Mouse (Mus musculus) ES-E14 (cell line): Measurements from ENCODE around the gene Rnf185. TPM values are rescaled to one million over a fixed set of nuclear protein-coding genes. Genes with fewer than 3 reads are reported as not detected.

ENCODE experiments used
- DNase-seq: peaks from one replicate; pipeline ENCODE4 v3.0.0-alpha.2; 2013; ENCODE audit warnings: low read depth, low spot score
- H3K27ac ChIP-seq: 2 replicates; pipeline ENCODE4 v1.5.1; 2012; ENCODE audit warnings: low read depth, mild to moderate bottlenecking, low read length, moderate library complexity, mixed read lengths; ENCODE audit not compliant: poor library complexity, insufficient read depth, severe bottlenecking
- H3K36me3 ChIP-seq: 2 replicates; pipeline ENCODE4 v1.6.1; 2012; ENCODE audit warnings: mild to moderate bottlenecking, low read length, moderate library complexity, mixed read lengths; ENCODE audit not compliant: control insufficient read depth, poor library complexity, insufficient read depth, severe bottlenecking
- H3K4me1 ChIP-seq, 2 experiments: fragments of 150-350 bp in 1 of 2; sonication (generic) in 1 of 2; 2 replicates each; pipeline ENCODE4 v1.6.1; 2012; ENCODE audit warnings: low read length in 2 of 2, mild to moderate bottlenecking in 1 of 2, mixed read lengths in 1 of 2; ENCODE audit not compliant: control insufficient read depth in 2 of 2, insufficient read depth in 2 of 2, poor library complexity in 1 of 2
- H3K4me3 ChIP-seq, 2 experiments: fragments of 150-350 bp in 1 of 2; sonication (generic) in 1 of 2; 2 replicates each; pipeline ENCODE4 v1.5.1; 2012; ENCODE audit warnings: low read length in 2 of 2, low read depth in 1 of 2, mild to moderate bottlenecking in 1 of 2, mixed read lengths in 1 of 2; ENCODE audit not compliant: insufficient read depth in 1 of 2, poor library complexity in 1 of 2, severe bottlenecking in 1 of 2
- H3K9ac ChIP-seq: 2 replicates; pipeline ENCODE4 v1.6.1; 2012; ENCODE audit warnings: low read depth, mild to moderate bottlenecking, low read length, mixed read lengths; ENCODE audit not compliant: poor library complexity, insufficient read depth, severe bottlenecking
- H3K9me3 ChIP-seq: fragments of 150-350 bp; sonication (generic); 2 replicates; pipeline ENCODE4 v1.6.1; 2012; ENCODE audit warnings: low read depth, mild to moderate bottlenecking, low read length; ENCODE audit not compliant: control insufficient read depth, insufficient read depth
- CHD2 ChIP-seq: IDR thresholded peaks from 2 replicates; pipeline ENCODE4 v1.6.1; 2014; ENCODE audit warnings: mild to moderate bottlenecking, low read depth, low read length, inconsistent platforms
- HCFC1 ChIP-seq: IDR thresholded peaks from 2 replicates; pipeline ENCODE4 v1.6.1; 2012; ENCODE audit warnings: low read length, inconsistent platforms, borderline replicate concordance; ENCODE audit not compliant: insufficient read depth
- MAFK ChIP-seq: IDR thresholded peaks from 2 replicates; pipeline ENCODE4 v1.6.1; 2014; ENCODE audit warnings: mild to moderate bottlenecking, low read depth, low read length, inconsistent platforms; ENCODE audit not compliant: insufficient read depth
- ZC3H11A ChIP-seq: IDR thresholded peaks from 2 replicates; pipeline ENCODE4 v1.6.1; 2012; ENCODE audit warnings: low read depth, mild to moderate bottlenecking, inconsistent platforms, low read length, borderline replicate concordance
- ZNF384 ChIP-seq: IDR thresholded peaks from 2 replicates; pipeline ENCODE4 v1.6.1; 2012; ENCODE audit warnings: low read depth, low read length, inconsistent platforms
- in situ Hi-C, 2 experiments: fragments of 600-800 bp; cut with MboI; formaldehyde crosslinking; loops; one replicate each; pipeline ENCODE4 v1.15.1; 2025; ENCODE audit warnings: low sequenced_read_pairs in 2 of 2, inconsistent platforms in 1 of 2; ENCODE audit not compliant: unreplicated experiment in 2 of 2
- total RNA-seq: library from RNA; depleted of rRNA; stranded (reverse); fragments of 300-350 nt; gene quantifications from 2 replicates; pipeline ENCODE4 v1.2.3, GENCODE M21; 2012

The Rnf185 gene
- total RNA-seq, 1 experiment: 15.5 TPM

DNA sequence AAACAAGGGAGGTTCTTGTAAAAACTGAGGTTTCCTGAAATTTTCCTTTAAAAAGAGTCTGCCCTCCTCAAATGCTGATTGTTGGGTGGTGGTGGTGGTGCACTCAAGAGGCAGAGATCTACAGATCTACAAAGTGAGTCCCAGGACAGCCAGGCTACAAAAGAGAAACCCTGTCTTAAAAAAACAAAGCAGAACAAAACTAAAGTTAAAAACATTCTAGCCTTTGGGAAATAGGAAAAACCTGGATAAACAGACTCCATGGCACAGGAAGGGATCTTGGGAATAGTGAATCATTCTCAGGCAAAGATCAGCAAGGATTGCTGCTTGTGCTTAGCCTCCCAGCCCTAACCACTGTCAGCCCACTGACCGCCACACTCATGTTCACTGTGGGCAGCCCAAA is 10.7 kb upstream of the Rnf185 start:
- Histone ChIP-seq H3K27ac (no peak overlapping the region), H3K4me1 (peaks cover 3% of the 10 kb centered on the region in 2 experiments; a peak in 1 of 4 replicates), H3K36me3 (no peaks in the 10 kb centered on the region), H3K9ac (no peak overlapping the region), H3K9me3 (no peaks in the 10 kb centered on the region), H3K4me3 (no peak overlapping the region)
- DNase-seq: no peak
- TF ChIP-seq HCFC1 (no peak), ZNF384 (no peak), ZC3H11A (no peak), MAFK (no peak), CHD2 (no peak)
- in situ Hi-C loops: no loop called here

GRCm38 (mm10) chr11:3459105-3459468 is 6.9 kb upstream of the Rnf185 start:
- TF ChIP-seq ZNF384: no peak
- no peak for TF ChIP-seq CHD2
- TF ChIP-seq MAFK: no peak
- no peak for TF ChIP-seq HCFC1
- TF ChIP-seq ZC3H11A: no peak
- no peak overlapping the region for H3K4me3 ChIP-seq
- no peak overlapping the region for H3K27ac ChIP-seq
- H3K4me1 ChIP-seq: peaks cover 3 to 5% of the 10 kb centered on the region in 2 experiments; a peak in 1 of 4 replicates
- no peaks in the 10 kb centered on the region for H3K36me3 ChIP-seq
- DNase-seq: no peak
- in situ Hi-C loops: no loop called here
- no peak overlapping the region for H3K9ac ChIP-seq
- no peaks in the 10 kb centered on the region for H3K9me3 ChIP-seq

DNA sequence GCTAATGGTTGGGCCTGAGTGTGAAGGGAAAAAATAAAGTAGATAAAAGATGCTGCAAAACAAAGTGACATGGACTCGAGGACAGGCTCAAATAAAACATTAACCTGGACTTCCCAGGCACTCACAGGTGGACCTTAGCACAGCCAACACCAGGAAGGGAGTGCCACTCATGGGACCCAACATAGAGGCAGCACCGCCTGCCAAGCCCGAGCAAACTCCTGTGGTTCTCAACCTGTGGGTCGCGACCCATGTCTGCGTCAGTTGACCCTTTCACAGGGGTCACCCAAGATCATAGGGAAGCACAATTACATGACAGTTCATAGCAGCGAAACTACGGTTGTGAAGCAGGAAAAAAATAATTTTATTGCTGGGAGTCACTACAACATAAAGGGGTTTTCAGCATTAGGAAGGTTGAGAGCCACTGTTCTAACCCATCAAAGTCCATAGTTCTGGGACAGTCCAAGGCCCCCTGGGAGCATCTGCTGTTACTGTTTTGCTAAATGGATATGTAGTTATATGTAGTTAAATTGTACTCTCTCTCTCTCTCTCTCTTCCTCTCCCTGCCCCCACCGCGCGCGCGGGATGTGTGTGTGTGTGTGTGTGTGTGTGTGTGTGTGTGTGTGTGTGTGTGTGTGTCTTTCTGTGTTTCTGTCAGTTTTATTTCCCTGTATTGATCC is 6.4 kb upstream of the Rnf185 start:
- in situ Hi-C loops: no loop called here

GRCm38 (mm10) chr11:3456354-3456753 is 4.2 kb upstream of the Rnf185 start:
- Histone ChIP-seq H3K9ac (no peak overlapping the region), H3K4me1 (peaks cover 3 to 8% of the 10 kb centered on the region in 2 experiments; a peak in 2 of 4 replicates), H3K36me3 (no peaks in the 10 kb centered on the region), H3K4me3 (no peak overlapping the region), H3K27ac (no peak overlapping the region), H3K9me3 (no peaks in the 10 kb centered on the region)
- DNase-seq: peak; percentile 70
- TF ChIP-seq HCFC1 (no peak), ZNF384 (no peak), MAFK (no peak), ZC3H11A (peak; percentile 31; the same call in 1 of the 2 replicates), CHD2 (no peak)
- in situ Hi-C loops: no loop called here

More for the DNA sequence above, 6.4 kb upstream of the Rnf185 start:
- DNase-seq: no peak
- Histone ChIP-seq H3K36me3 (no peaks in the 10 kb centered on the region), H3K4me1 (peaks cover 3 to 5% of the 10 kb centered on the region in 2 experiments; a peak in 1 of 4 replicates), H3K9me3 (no peaks in the 10 kb centered on the region), H3K27ac (no peak overlapping the region), H3K4me3 (no peak overlapping the region), H3K9ac (no peak overlapping the region)
- TF ChIP-seq CHD2 (peak; percentile 95), HCFC1 (no peak)

GRCm38 (mm10) chr11:3454506-3454905 is 2.3 kb upstream of the Rnf185 start:
- H3K27ac ChIP-seq: no peak overlapping the region
- in situ Hi-C loops: no loop called here
- H3K9me3 ChIP-seq: no peaks in the 10 kb centered on the region
- no peak for DNase-seq
- peaks cover 3 to 8% of the 10 kb centered on the region in 2 experiments; a peak in 2 of 4 replicates for H3K4me1 ChIP-seq
- TF ChIP-seq HCFC1 (no peak), ZC3H11A (no peak), MAFK (no peak), ZNF384 (no peak), CHD2 (no peak)
- H3K4me3 ChIP-seq: no peak overlapping the region
- no peaks in the 10 kb centered on the region for H3K36me3 ChIP-seq
- no peak overlapping the region for H3K9ac ChIP-seq
